In genomic region chr3:70102091-70102490, GRCm38 (mm10) we compare ENCODE assay signal across 23 mouse cellular contexts.
DNase-seq lines count a peak whose midpoint lies in the region; ATAC-seq and TF ChIP-seq lines count a peak whose summit lies in the region.
"Had no signal": no experiment of that assay in that cellular context is flagged by ENCODE, and none has a peak within 500 bp of the region (broad histone marks: within the 10 kb centered on the region; RNA-seq: fewer than 3 reads in every experiment).

No protein-coding gene starts in this region.

- H3K4me1 ChIP-seq in testis, adult 2 months (ENCODE audit: control insufficient read depth, insufficient read depth, low read length) = peaks cover 6% of the 10 kb centered on the region
- H3K4me1 ChIP-seq: embryonic facial prominence, embryonic 13.5 days; forebrain, embryonic 12.5 days; heart, embryonic 13.5 days; intestine, embryonic 15.5 days had no signal

- no peaks in the 10 kb centered on the region for H3K36me3 ChIP-seq in testis, adult 2 months (ENCODE audit: control insufficient read depth, insufficient read depth, low read length)
- H3K36me3 ChIP-seq: embryonic facial prominence, embryonic 13.5 days; forebrain, embryonic 12.5 days; G1E; heart, embryonic 13.5 days; hindbrain, embryonic 13.5 days; intestine, embryonic 15.5 days had no signal

- no peak overlapping the region for H3K4me3 ChIP-seq in left cerebral cortex, adult 2 months
- H3K4me3 ChIP-seq in testis, adult 2 months (ENCODE audit: control insufficient read depth, low read depth, low read length) = no peak overlapping the region
- H3K4me3 ChIP-seq: embryonic facial prominence, embryonic 13.5 days; forebrain, embryonic 12.5 days; gastrocnemius, adult 2 months; heart, embryonic 13.5 days; hindbrain, embryonic 13.5 days; intestine, embryonic 15.5 days had no signal

- H3K27me3 ChIP-seq in testis, adult 2 months (ENCODE audit: control insufficient read depth, insufficient read depth, low read length) = no peaks in the 10 kb centered on the region
- H3K27me3 ChIP-seq: intestine, embryonic 15.5 days had no signal

- peak; percentile 11 for DNase-seq in cerebellum, adult 11-12 months
- DNase-seq in cerebellum, adult 9-10 months = no peak
- no peak for DNase-seq in frontal cortex, adult 2 months (ENCODE audit: extremely low spot score in 1 of 2, low spot score in 1 of 2)
- no peak for DNase-seq in left cerebral cortex, adult 2 months (ENCODE audit: extremely low spot score in 1 of 2, low spot score in 2 of 2)
- no peak for DNase-seq in left cerebral cortex, adult 11 months (ENCODE audit: low spot score)
- no peak for DNase-seq in testis, postnatal 10 days (ENCODE audit: low spot score)
- DNase-seq: adrenal gland, adult 8-10 months; adrenal gland, postnatal 36 days; B cell, adult 2 months; gastrocnemius, adult 2 months; gastrocnemius, postnatal 25 days; heart, postnatal 10 days; heart, postnatal 4 days had no signal

- no peak for TF ChIP-seq CTCF in left cerebral cortex, adult 2 months (IDR thresholded peaks at IDR 0.05)
- no peak for TF ChIP-seq CTCF in testis, adult 2 months (IDR thresholded peaks at IDR 0.05; ENCODE audit: control insufficient read depth, insufficient read depth, insufficient replicate concordance, low read depth, low read length)

- H3K27ac ChIP-seq in left cerebral cortex, adult 2 months = peak overlapping the region; percentile 63; the same call in 1 of the 2 replicates
- peak overlapping the region; percentile 11; the same call in 1 of the 2 replicates for H3K27ac ChIP-seq in testis, adult 2 months (ENCODE audit: control insufficient read depth, insufficient read depth, low read depth, low read length)
- H3K27ac ChIP-seq: embryonic facial prominence, embryonic 13.5 days; forebrain, embryonic 12.5 days; gastrocnemius, adult 2 months; heart, embryonic 13.5 days; hindbrain, embryonic 13.5 days; intestine, embryonic 15.5 days had no signal

- no peak for TF ChIP-seq POLR2A in testis, adult 2 months (IDR thresholded peaks at IDR 0.05; ENCODE audit: control insufficient read depth, low read depth, low read length)

- ATAC-seq in frontal cortex, adult (ENCODE audit: low TSS enrichment) = peak; percentile 8; the same call in 1 of the 2 replicates
- ATAC-seq: CD4-positive, CD25-positive, alpha-beta regulatory T cell, adult 4 months; forebrain, embryonic 16.5 days; intestine, embryonic 15.5 days had no signal

- intact Hi-C loops in left cerebral cortex, adult 2 months (cut with DNase I) = loop anchor here (2.0 to 5.0 kb wide), 3 partner anchors 67 to 445 kb away; no protein-coding TSS in a partner anchor
